Mouse (Mus musculus) liver, postnatal 0 days (tissue): ENCODE results near the gene Gm49425.

ENCODE experiments used
- CTCF ChIP-seq: sonication (generic); IDR thresholded peaks from 2 replicates; pipeline ENCODE4 v1.5.1; 2016; ENCODE audit warnings: antibody characterized with exemption, low read depth
- EP300 ChIP-seq: IDR thresholded peaks from 2 replicates; pipeline ENCODE4 v1.6.1; 2016; ENCODE audit warnings: antibody characterized with exemption, low read depth, mild to moderate bottlenecking

DNA sequence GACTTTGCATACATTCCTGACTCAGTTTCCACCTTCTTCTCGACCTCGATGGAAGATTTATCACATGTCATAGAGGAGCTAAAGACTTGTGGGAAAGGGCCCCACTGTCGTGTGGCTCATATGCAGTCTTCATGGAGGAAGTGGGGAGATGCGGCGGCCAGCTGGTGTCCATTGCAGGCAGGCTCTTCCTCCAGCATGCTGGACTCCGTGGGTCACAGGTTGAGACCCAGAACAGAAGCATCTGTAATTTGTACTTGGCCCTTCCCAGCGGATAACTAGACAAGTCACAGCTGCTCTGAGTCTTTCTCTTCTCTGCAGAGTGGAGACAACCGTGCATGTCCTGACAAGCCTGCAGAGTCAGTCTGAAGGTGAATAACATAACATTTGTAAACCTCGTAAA is 8.8 kb downstream of the Gm49425 start:
- TF ChIP-seq EP300 (no peak), CTCF (no peak)
